Comparison of ENCODE assay signal across 8 mouse cellular contexts in the genomic region with DNA sequence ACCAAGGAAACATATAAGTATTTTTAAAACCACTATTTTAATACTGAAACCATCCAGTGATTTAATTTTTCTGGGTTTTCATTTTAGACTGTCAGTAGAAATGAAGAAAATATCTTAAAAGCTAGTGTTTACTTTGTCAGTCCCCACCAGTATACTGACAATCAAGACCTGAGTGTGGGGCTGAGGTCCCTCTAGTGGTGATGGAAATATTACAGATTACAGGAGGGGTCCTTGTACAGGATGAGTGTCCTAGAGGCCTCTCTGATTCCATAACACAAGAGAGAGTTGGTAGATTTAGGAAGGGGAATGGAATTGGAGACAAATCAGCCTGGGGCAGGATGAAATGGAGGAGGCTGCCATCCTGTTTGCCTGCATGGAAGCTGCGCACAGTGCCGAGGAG.
DNase-seq lines count a peak whose midpoint lies in the region; ATAC-seq and TF ChIP-seq lines count a peak whose summit lies in the region.
"Had no signal": no experiment of that assay in that cellular context is flagged by ENCODE, and none has a peak within 500 bp of the region (broad histone marks: within the 10 kb centered on the region; RNA-seq: fewer than 3 reads in every experiment).

No protein-coding gene starts in this region.

- H3K36me3 ChIP-seq in forebrain, postnatal 0 days (ENCODE audit: insufficient read depth), result peaks cover 10% of the 10 kb centered on the region; the same call in 1 of the 2 replicates
- H3K36me3 ChIP-seq in midbrain, embryonic 12.5 days, result peaks cover 22% of the 10 kb centered on the region
- peaks cover under 1% of the 10 kb centered on the region; the same call in 1 of the 2 replicates for H3K36me3 ChIP-seq in intestine, embryonic 16.5 days (ENCODE audit: control insufficient read depth, insufficient read depth, low read length)

- no peaks in the 10 kb centered on the region for H3K4me1 ChIP-seq in forebrain, postnatal 0 days (ENCODE audit: insufficient read depth)
- no peaks in the 10 kb centered on the region for H3K4me1 ChIP-seq in midbrain, embryonic 12.5 days
- H3K4me1 ChIP-seq in intestine, embryonic 16.5 days (ENCODE audit: control insufficient read depth, insufficient read depth, low read length), result no peaks in the 10 kb centered on the region
- H3K4me1 ChIP-seq: stomach, embryonic 15.5 days had no signal

- no peak overlapping the region for H3K4me3 ChIP-seq in forebrain, postnatal 0 days (ENCODE audit: low read depth, low read length)
- H3K4me3 ChIP-seq in midbrain, embryonic 12.5 days, result no peak overlapping the region
- no peak overlapping the region for H3K4me3 ChIP-seq in intestine, embryonic 16.5 days (ENCODE audit: low read length)
- H3K4me3 ChIP-seq: stomach, embryonic 15.5 days had no signal

- no peak overlapping the region for H3K4me2 ChIP-seq in forebrain, postnatal 0 days (ENCODE audit: low read depth)
- no peak overlapping the region for H3K4me2 ChIP-seq in midbrain, embryonic 12.5 days (replicated peaks)
- no peak overlapping the region for H3K4me2 ChIP-seq in intestine, embryonic 16.5 days (ENCODE audit: low read depth, low read length)
- H3K4me2 ChIP-seq: stomach, embryonic 15.5 days had no signal

- no peak overlapping the region for H3K9ac ChIP-seq in forebrain, postnatal 0 days
- H3K9ac ChIP-seq in midbrain, embryonic 12.5 days (replicated peaks), result no peak overlapping the region
- no peak overlapping the region for H3K9ac ChIP-seq in intestine, embryonic 16.5 days (ENCODE audit: low read depth, low read length)
- H3K9ac ChIP-seq: stomach, embryonic 15.5 days had no signal

- WGBS in forebrain, postnatal 0 days, result 91% methylated on average over 2 of the region's 2 CpGs
- whole genome bisulfite sequencing in midbrain, embryonic 12.5 days, result 91% methylated on average over 2 of the region's 2 CpGs
- WGBS in intestine, embryonic 16.5 days, result 93% methylated on average over 2 of the region's 2 CpGs

- ATAC-seq in forebrain, postnatal 0 days, result peak; percentile 85
- peak; percentile 79 for ATAC-seq in midbrain, embryonic 12.5 days (ENCODE audit: low FRiP score, low read depth)
- no peak for ATAC-seq in intestine, embryonic 16.5 days

- intact Hi-C loops in left cerebral cortex, postnatal 14 days (cut with DNase I), result no loop called here
- intact Hi-C loops in left cerebral cortex, postnatal 4 days (cut with DNase I), result no loop called here

- H3K27ac ChIP-seq in forebrain, postnatal 0 days (ENCODE audit: low read depth, low read length), result no peak overlapping the region
- H3K27ac ChIP-seq in midbrain, embryonic 12.5 days (replicated peaks), result no peak overlapping the region
- no peak overlapping the region for H3K27ac ChIP-seq in intestine, embryonic 16.5 days (ENCODE audit: low read length)
- H3K27ac ChIP-seq: stomach, embryonic 15.5 days had no signal

- TF ChIP-seq CTCF in forebrain, postnatal 0 days (IDR thresholded peaks at IDR 0.05; ENCODE audit: low read depth), result peak; percentile 72

- DNase-seq in left cerebral cortex, postnatal 14 days (ENCODE audit: low spot score in 2 of 2), result peak; percentile 39 to 54
- no peak for DNase-seq in left cerebral cortex, postnatal 4 days
- DNase-seq in ZHBTc4 (ENCODE audit: low read depth, low spot score), result peak; percentile 48
- DNase-seq in forebrain, postnatal 0 days, result peak; percentile 35
- no peak for DNase-seq in gastrocnemius, adult 18-20 months (ENCODE audit: low spot score)

- H3K27me3 ChIP-seq in forebrain, postnatal 0 days (ENCODE audit: insufficient read depth, low read length), result no peaks in the 10 kb centered on the region
- H3K27me3 ChIP-seq in midbrain, embryonic 12.5 days, result no peaks in the 10 kb centered on the region
- no peaks in the 10 kb centered on the region for H3K27me3 ChIP-seq in intestine, embryonic 16.5 days (replicated peaks; ENCODE audit: control insufficient read depth, insufficient read depth, low read length)
- H3K27me3 ChIP-seq: stomach, embryonic 15.5 days had no signal

- H3K9me3 ChIP-seq in forebrain, postnatal 0 days (ENCODE audit: low read length), result no peaks in the 10 kb centered on the region
- H3K9me3 ChIP-seq in midbrain, embryonic 12.5 days, result no peaks in the 10 kb centered on the region
- no peaks in the 10 kb centered on the region for H3K9me3 ChIP-seq in intestine, embryonic 16.5 days (ENCODE audit: control insufficient read depth, low read length)
- H3K9me3 ChIP-seq: stomach, embryonic 15.5 days had no signal

Comparison
In these comparisons a context has a peak if more than half of its experiments do, and no peak if none do; other contexts are left out.
1. DNase-seq: peak in left cerebral cortex, postnatal 14 days (2 of 2), ZHBTc4 (single experiment) and forebrain, postnatal 0 days (single experiment); none in left cerebral cortex, postnatal 4 days (single experiment) and gastrocnemius, adult 18-20 months (single experiment).